Mouse (Mus musculus): ENCODE measurements at regions not wholly inside any gene's neighbourhood (a gene's known extent, or its start where the extent isn't known, plus 50 kb on each side); places are given as distances from the start of the nearest gene placed in this dataset.

- DNase-seq (ENCODE audit: low spot score): no peak
These were observed 69.6 kb upstream of the Tdrd3 start for GRCm38 (mm10) chr14:87346812-87347211.

GRCm38 (mm10) chr14:87348825-87349224 is 67.6 kb upstream of the Tdrd3 start:
- no peak for DNase-seq (ENCODE audit: low spot score)

GRCm38 (mm10) chr14:87365793-87366192 is 50.6 kb upstream of the Tdrd3 start:
- no peak for DNase-seq (ENCODE audit: low spot score)

All from testis, postnatal 14 days (tissue).